Mouse (Mus musculus): ENCODE measurements around the gene Otx2. TPM values are rescaled to one million over a fixed set of nuclear protein-coding genes. Genes with fewer than 3 reads are reported as not detected.

Otx2 gene
- polyA plus RNA-seq, 3 experiments from 2014 or later, result not detected

DNA sequence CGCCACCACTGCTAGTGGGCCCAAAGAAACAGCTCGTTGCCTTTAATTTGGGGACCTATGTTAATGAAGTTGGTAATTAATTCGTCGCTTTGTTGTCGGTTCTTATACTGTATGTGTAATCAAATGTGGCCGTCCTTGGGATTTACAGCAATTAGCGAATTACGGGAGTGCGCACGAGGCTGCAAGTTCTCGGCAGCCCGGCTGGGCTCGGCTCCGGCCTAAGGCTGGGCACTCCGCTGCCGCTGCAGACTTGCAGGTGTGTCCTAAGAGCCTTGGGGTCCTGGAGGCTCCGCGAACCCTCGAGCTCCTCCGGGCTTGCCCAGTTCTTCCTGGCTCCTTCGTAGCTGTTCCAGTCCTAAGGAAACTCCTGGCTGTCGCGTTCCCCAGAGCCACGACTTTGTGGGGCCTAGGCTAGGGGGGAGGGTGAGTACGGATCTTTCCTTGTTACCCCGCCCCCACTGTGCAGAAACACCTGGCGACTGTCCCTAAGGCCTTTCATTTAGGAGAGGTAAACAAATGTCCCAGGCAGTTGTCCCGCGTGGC lies 4.8 kb downstream of the Otx2 start:
- no peak for ATAC-seq

DNA sequence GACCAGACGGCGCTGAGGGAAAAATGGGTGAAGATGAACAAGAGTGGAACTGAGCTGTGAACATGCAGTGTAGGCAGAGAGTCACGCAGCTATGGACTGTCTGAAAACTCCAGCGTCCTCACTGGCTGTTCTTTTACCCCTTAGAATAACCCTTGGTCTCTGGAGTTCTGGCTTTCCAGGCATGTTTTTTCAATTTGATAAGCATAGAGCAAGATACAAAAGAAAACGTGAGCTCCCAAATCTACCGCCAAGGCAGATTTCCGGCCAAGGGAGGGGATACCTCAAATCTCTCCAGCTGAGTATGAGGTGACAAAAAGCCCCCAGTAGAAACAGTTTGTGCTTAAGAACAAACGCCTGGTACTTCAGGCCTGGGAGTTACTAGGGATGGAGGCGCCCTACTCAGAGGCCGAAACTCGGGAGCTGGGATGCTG lies 5.6 kb downstream of the Otx2 start:
- no peak for ATAC-seq

DNA sequence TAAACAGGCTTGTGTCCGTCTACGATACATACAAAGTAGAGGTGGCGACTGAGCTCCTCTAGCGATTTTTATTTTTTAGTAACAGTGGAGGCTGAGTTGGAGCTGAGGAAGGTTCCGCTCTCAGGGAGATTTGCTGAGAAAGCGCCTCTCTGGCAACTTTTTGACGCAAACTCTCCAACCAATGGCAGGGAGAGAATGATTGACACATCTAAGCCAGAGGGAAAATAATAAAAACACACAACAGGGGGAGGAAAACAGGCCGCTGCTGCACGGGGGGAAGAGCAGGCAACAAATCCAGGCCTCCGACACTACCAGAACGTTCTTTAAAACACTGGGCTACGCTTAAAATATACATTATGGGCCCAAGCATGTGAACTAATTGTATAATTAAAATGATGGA lies 6.2 kb downstream of the Otx2 start:
- no peak for ATAC-seq

DNA sequence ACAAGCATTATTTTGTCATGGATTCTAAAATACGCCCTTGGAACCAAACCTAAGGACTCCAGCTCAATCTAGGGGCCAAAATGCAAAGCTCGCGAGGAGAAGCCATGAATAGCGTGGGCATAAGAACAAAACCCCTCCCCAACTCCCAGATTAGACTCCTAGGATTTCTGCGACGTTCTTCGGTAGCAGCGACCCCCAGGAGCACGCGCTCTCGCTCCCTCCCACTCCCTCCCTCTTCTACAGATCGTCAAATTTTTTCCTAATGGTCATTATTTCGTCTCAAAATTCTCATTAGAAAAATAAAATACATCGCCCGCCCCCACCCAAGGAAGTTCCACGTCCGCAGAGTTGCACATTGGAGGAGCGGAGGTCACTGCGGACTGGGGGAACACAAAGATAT lies 6.8 kb downstream of the Otx2 start:
- no peak for ATAC-seq

DNA sequence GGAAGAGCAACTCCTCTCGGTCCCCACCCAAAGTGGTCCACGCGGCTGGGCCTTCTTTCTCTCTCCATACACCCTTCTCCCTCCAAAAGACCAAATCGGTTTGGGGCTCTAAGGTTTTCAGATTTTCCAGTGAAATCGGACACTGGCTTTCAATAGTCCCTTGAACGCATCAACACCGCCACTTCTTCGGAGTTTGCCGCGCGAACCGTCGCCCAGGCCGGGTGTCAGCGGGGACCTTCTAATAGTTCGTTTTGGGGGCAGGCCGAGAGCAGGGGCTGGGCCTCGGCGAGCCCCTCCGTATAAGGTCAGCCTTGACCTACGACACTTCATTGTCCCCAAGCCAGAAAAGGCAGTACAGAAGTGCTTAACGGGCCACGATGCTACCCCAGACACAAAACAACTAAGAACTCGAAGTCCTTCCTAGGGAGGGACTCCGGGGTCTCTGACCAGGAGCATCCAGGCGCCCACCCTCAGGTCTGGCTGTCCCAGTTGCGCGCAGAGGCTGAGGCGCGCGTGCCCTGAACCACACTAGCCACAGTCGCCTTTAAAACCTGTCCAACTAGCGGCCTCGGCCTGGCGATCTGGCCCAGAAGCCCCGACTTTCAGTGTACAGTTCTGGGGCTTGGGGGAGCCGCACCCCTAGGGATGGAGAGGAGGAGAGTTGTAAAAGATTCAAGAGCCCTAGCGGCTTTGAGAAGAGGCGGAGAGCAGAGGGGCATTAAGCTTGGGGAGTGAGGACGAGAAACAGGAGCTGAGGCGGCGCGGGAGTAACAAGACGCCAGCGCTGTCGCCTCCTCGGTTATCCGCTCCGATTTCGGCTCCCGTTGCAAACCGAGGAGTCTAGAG lies 7.6 kb downstream of the Otx2 start:
- no peak for ATAC-seq

DNA sequence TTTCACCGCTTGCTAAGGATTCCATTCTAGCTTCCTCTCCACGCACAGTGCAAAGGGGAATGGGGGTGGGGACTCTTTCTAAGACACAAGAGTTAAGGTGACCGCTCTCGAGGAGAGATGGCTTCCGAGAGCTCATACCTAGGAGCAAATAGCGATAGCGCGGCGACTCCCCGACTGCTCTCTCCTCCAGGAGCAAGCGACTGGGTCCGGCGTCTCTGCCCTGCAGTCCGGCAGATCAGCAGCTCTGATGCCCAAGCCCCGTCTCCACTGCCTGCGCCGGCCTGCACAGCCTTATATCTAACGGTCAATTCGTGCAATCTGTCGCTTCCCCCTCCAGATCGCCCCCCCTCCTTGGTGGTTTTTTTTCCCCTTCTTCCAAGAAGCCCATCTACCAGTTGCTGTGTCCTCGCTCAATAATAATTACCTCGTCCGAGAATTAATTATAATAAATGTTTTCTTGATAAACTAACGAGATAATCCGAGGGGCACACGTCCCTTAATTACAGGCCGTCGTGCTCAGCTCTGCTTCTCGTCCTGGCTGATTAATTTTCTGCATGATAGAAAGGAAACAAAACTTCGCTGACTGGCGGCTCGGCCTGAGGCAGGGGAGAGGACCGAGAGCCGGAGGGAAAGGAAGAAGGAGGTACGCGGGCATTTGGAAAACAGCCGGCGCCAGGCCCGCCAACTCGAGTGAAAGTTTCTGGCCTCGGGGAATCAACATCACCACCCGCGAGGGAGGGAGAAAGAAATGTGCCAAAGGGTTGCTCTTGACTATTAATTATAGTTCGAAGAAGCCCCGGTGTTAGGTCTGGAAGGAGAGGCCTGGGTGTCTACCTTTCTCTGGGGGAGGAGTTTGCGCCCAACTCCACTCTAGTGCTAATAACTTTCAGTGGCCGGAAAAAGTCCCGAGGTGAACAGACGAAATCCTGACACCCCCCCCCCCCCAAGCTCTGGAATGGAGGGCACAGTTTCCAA lies 8.5 kb downstream of the Otx2 start:
- no peak for ATAC-seq

DNA sequence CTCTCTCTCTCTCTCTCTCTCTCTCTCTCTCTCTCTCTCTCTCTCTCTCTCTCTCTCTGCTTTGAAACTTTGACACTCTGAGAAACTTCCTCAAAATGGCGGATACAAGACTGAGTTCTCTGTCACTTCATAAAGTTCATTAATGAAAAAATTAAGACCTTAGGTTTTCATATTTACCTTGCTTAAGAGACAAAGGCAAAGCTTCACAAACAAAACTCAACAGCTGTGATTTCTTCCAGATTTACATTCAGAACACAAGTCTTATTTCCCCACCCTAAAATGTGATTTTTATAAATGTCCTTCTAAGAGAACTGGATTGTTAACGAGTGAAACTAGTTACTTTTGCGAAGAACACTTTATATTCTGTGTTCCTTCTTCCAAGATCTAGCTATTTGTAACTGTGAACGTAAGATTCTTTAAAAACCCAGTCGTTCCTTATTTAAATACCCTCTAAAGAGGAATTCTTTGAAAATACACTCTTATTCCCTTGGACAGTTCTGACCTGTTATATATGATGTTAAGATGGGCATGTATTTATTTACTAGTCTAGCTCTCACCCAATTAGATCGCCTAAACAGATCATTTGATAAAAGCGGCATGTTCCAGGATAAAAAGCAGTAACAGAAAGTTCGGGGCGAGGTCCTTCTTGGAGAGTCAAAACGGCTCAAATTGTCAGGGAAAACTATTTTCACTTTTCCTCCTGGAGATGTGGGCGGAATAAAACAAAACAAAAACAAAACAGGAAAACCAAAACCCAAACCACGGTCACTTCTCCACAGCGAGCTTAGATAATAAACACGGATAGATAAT lies 9.4 kb downstream of the Otx2 start:
- no peak for ATAC-seq

DNA sequence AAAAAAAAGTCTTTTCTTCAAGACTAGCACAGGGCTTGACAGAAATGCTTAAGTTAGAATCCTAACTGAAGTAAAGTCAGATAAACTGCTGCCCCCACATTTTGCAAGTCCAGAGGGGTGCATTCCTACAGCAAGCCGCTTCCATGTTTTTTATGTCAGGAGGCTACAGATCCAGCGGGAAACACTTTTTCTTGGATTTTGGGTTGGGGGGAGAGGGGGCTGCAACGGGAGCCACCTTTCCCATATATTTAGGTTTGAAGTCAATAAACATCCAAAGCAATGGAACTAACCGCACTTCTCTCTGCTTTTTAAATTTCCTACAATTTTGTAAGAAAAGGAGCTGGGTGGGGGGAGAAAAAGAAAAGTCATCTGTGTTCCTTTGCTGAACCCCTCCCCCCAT lies 10.1 kb downstream of the Otx2 start:
- no peak for ATAC-seq

DNA sequence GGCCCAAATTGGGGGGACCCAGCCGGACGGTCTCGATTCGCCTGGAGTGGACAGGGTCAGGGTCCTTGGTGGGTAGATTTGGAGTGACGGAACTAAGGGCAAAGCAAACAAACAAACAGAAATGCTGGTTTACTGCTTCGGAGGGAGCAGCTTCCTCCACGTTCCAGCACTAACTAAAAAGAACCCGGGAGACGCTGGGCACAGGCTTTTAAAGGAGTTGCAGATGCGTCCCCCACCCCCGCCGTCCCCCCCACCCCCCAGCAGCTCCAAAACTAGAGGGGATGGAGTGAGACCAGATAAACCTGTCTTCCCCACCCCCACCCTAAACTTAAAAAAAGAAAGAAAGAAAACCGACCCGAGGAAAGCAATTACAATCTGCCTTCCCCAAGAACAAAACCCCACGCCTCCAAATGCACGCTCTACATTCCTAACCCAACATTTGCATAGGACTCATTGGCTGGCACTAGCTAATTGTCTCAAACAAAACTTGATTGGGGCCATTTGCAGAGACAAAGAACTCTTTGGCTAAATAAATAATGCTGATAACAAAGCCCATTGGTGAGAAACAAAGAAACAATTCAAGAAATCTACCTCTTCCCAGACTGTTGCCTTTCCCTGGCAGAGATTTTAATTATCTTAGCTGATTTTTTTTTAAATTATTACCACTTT lies 10.9 kb downstream of the Otx2 start:
- no peak for ATAC-seq

DNA sequence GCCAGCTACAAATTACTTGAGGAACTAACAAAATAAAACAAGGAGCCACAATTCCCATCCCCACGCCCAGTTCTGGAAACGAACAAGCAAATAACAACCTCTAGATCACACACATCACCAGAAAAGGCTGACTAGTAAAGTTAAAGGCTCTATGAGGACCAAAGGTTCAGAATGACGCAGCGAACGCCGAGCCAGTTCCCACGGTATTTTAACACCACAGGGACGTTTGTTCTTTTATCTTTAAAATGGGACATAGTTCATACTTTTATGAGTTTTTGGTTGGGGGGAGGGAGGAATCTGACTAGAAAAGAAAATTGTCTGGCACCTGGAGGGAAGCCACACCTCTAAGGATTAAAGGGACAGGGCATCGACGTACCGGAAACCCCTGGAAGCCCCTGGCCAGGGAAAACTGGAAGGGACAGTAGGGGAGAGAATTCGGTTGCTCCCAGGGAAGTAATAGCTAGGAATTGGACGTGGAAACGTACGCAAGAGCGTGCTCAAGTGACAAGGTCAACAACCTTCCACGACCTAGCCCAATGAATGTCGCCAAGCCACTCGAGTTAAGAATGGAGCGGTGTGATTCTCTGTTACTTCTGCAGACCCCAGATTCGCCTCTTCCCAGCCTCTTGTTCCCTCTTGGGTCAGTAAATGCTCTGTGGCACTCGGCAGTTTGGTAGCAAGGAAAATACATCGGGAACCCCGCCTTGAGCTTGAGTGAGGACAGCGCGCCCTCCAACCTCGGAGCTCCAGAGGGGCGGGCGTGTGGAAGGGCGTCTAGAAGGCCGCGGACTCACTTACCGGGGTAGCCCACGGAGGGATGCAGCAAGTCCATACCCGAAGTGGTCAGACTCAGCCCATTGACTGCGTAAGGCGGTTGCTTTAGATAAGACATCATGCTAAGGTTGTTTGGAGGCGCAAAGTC lies 11.7 kb downstream of the Otx2 start:
- no peak for ATAC-seq

DNA sequence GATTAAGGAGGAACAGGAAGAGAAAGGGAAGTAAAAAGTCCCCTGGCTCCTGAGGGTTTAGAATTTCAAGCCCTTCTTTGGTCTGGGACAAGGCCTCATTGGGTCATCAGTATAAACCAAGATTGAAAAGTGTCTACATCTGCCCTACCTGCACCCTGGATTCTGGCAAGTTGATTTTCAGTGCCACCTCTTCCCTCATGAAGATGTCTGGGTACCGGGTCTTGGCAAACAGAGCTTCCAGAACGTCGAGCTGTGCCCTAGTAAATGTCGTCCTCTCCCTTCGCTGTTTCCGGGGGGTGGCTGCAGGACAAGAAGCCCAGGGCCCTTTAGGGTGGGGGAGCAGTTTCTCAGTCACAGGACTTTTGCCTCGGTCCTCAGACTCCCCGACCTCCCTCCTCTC lies 12.5 kb downstream of the Otx2 start:
- ATAC-seq, result no peak

DNA sequence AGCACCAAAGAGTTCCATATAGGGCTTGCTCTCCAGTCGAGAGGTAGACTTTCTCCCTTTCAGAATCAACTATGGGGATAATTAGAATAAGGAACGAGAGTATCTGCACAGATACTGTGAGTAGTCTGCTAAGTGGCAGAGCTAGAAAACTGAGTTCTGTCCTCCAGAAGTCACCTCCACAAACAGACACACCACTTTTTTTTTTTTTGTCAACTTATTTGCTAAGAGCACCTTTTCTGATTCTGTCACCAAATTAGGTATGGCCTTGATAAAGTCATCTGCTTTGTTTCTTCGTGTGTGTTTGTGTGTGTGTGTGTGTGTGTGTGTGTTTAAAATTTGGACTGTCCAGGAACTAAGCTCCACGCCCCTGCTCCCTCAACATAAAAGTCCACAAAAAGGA lies 13.0 kb downstream of the Otx2 start:
- no peak for ATAC-seq

DNA sequence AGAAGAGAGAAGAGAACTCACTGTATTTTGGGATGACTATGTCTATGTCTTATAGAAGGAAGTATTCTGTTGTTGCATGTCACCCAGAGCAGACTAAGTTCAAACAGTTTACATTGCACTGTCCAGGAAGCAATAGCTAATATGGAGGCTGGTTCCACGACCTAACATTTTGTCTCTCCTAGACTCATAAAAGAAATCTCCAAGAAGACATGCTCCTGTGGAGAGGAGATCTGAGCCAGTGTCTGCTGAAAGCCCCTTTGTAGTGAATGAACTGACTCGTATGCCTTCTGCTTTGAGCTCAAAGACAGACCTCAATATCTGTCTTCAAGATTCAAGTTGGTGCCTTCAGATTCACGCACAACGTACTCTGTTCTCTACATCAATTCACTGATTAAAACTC lies 14.0 kb downstream of the Otx2 start:
- ATAC-seq, result no peak

DNA sequence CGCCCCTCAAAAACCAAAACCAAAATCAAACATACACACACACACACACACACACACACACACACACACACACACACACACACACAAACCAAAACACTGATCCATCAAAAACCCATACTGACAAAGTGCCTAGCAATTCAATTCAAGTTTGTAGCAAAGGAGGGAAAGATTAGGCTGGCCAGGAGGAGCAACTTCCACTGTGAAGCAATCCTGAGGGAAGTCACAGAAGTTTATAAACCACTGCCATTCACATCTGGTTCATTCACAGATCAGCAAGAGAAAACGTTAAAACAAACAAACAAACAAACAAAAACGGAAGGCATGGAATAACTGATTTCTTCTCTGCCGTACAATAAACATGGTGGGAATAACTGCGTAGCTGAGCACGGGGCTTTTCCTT lies 16.4 kb downstream of the Otx2 start:
- ATAC-seq, result no peak

DNA sequence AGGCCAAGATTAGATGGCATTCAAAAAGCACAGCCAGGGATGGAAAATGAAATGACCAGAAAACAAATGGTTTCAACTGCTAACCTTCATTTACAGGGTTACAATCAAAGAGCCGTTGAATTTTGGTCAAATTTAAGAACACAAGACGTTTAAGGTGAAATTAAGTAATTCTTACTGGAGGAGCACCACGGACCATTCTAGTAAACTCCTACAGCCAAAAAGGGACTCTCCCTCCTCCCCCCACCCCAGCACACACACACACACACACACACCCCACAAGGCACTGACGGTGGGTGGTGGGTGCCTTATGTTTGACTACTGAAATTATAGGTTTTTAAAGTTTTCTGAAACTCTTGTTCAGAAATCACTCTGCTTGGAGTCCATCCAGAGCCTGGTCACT lies 16.9 kb downstream of the Otx2 start:
- no peak for ATAC-seq

DNA sequence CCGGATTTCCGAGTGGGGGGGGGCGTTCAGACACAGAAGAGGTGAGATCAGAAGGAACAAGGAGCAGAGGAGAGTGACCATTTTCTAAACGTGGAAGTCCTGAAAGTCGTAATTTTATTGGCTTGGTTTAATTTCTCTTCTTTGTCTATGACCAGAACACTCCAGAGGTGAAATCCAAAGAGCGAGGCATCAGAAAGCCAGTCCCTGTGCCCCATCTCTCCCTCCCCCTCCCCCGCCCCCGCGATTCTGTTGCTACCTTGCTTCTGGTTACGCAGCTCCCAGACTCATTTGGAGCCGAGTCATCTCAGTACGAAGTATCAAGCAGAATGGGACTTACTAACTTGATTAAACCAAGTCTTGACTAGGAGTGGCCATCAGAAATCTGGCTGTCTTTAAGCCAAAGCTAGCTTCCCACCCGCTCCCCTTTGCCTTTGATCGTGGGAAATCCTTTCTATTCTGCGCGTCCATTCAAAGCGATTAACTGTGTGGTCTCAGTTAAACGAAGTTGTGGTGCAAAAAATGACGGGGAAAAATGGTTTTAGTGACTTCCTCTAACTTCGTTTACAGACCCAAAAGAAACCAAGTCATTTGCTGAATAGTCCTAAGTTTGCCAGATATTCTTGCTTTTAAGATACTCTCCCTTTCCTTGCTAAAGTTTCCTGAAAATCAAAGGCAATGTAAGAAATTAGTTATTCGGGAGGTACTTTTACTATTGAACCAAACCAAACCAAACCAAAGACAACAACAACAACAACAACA lies 17.6 kb downstream of the Otx2 start:
- ATAC-seq, result no peak

DNA sequence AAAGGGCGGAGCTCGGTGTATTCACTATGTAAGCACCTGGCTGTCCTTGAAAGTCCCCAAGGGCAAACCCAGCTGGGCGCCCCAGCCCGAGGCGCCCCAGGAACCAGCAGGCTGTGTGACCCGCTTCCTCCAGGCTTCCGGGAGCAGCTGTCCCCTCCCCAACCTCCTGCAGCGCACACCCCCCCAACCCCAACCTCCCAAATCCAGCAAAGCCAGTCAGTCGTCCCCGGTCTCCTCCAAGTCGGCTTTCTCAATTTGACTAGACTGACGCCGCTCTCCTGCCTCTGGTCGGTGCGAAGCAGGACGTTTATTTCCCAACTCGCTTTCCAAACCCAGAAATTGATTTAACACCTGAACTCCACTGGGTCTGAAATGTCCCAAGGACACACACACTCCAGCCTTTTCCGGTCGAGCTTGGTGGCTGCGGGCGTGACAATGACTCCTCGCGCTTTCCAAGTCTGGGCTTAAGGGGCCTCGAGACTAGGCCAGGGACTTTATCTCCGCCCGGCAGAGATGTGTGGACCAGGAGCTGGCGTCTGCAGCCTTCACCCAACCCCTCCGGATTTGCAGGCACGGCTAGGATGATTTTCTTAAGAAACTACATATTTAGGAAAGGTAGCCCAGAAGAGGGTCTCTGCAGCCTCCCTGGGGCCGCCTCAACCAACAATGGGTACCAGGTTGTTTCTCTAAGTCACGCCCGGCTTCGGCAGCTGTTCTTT lies 18.4 kb downstream of the Otx2 start:
- no peak for ATAC-seq

DNA sequence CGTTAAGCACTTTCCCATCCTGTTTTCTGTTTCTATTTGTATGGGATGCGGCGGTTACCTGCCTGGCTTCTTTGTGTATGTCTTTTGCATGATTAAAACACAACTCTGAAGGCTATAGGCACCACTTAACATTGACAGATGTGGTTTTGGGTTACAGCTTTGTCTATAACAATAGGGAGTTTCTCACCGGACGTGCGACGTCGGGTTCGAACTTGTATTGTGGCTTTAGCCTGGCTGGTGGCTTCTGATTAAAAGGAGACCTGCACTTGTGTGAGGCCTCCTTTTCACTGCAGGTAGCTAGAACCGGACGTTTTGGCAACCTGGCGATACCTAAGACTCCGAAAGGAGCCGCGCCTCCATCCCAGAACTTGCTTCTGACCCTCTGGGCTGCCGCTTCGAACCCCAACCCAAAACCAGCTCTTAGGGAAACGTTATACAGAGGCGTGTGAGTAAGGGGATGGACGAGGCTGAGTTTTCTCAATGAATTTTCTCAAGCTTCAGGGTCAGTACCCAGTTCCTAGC lies 19.0 kb downstream of the Otx2 start:
- ATAC-seq, result no peak
